Mouse (Mus musculus) lung, postnatal 4 days (tissue): ENCODE data around the gene Elf2.
"Not testable (repeated sequence)": the region's sequence is repeated elsewhere in the genome, so short reads cannot be mapped to it uniquely, and the experiment has no call there.

ENCODE experiments used
- DNase-seq, 2 experiments: peaks; one replicate each; pipeline ENCODE4 v3.0.0; 2021

Elf2 gene

DNA sequence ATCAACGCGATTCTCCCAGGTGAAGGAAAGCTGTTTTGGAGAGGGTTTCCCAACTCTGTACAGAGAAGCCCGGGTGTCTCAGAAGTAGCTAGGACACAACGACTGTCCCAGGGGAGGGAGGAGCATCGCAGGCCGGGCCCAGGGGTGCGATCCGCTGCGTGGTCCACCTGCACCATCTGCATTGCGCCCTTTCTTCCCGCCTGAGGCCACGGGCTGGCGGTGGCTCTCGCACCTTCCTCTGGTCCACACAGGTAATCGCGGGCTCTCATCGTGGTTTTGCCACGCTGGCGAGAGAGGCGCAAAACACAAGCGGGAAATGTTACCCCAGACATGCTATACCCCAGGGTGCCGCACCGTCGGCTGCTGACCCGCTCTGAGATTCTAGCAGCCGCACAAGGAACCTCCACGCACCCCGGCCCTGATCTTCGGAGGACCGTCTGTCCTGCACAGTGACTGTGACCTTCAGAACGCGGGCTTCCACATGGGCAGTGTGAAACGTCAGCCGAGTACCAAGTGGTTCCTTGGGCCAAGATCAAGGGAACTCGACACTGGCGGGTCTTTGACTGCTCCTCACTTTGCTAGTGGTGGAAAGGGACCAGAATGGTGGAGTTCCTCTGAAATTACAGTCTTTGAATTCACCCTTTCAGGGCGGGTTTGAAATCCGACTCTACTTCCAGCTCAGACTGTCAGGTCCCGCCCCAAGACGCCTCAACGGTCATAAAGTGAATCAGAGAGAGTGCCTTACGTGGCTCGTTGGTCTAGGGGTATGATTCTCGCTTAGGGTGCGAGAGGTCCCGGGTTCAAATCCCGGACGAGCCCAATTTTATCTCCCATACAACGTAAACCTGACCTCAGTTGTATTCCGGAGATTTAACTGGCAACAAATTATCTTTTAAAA lies 18.4 kb upstream of the Elf2 start:
- DNase-seq: peak; percentile 62 to 81

DNA sequence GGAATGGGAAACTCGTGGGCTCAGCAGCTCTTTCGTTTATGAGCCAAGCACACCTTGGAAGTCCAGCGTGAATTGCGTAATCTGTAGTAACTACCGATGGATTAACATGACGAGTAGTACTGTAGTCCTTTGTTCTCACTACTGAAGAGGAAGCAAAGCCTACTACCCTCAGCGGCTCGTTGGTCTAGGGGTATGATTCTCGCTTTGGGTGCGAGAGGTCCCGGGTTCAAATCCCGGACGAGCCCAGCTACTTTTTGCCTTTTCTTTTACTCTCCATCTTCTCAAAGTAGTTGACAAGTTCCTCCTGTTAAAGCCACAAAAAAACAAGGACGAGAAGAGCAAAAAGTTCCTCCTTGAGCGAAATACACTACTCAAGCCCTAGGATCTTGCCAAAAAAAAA lies 17.7 kb upstream of the Elf2 start:
- DNase-seq: peak; percentile 36 to 77

DNA sequence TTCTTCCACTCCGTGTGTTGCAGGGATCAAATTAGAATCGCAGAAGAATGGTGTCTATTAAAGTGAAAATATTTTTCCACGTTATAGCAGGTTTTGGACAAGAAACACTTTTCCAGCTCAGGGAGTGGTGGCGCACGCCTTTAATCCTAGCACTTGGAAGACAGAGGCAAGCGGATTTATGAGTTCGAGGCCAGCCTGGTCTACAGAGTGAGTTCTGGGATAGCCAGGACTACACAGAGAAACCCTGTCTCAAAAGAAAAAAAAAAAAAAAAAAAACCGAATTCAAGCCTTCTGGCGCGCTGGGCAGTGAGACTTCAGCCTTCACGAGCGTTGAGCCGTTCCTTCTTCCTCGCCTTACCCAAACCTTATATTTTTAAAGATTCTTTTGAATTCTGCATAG lies 17.2 kb upstream of the Elf2 start:
- no peak for DNase-seq

DNA sequence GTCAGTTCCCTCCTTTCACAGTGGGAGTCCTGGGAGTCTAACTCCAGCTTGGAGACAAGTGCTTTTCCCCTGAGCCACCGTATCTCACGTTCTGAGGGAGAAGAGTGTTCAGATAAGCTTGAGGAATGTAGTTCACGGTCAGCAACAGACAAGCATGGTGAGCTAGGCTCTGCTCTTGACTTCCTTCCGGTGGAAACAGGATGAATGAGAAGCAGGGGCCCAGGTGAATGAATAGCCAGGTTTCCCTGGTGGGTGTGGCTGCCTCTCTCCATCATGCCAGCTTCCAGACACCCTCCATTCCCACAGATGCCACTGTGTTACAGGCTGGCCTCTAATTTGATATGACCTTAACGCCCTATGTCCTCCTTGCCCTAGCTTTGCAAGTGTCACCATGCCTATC lies 16.6 kb upstream of the Elf2 start:
- DNase-seq: no peak

DNA sequence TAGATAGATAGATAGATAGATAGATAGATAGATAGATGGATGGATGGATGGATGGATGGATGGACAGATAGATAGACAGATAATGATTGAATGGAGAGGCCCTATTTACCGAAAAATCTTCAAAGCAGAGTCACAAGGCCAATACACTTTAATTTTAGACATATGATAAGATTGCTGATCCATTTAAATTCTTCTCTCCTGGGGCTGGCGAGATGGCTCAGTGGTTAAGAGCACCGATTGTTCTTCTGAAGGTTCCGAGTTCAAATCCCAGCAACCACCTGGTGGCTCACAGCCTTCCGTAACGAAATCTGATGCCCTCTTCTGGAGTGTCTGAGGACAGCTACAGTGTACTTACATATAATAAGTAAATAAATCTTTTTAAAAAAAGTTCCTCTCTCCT lies 14.5 kb upstream of the Elf2 start:
- DNase-seq: not testable (repeated sequence)

DNA sequence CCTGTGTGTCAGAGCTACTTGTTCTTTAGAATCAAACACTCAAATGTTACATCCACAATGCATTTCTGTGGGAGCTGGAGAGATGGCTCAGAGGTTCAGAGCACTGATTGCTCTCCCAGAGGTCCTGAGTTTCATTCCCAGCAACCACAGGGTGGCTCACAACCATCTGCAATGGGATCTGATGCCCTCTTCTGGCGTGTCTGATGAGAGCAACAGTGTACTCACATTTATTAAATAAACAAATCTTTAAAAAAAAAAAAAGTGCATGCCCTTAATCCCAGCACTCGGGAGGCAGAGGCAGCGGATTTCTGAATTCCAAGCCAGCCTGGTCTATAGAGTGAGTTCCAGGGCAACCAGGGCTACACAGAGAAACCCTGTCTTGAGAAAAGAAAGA lies 13.6 kb upstream of the Elf2 start:
- DNase-seq: no peak

DNA sequence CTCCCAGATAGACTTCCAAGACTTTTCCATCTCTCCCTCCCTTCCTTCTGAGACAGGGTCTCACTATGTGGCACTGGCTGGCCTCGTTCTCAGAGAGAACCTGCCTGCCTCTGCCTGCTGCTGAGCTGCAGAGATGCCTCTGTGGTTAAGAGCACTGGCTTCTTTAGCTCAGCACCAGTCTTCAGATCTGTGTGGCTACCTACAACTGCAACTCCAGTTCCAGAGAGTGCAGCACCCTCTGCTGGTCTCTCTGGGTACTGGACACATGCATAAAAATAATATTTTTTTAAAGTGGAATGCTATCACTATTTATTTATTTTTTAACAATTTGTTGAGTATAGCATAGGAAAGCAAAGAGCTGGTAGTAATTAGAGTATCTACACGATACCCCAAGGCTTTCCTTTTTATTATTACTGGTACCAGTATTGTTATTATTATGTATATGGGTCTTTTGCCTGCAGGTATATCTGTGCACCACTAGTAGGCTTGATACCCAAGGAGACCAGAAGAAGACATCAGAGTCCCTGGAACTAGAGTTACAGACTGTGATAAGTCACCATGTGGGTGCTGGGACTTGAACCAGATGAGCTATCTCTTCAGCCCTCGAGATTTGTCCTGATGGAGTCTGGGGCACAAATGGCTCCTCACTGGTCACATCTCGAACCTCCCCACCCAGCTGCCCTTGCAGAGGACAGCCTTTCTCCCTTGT lies 13.0 kb upstream of the Elf2 start:
- DNase-seq: peak in 1 of 2 experiments; percentile 65

DNA sequence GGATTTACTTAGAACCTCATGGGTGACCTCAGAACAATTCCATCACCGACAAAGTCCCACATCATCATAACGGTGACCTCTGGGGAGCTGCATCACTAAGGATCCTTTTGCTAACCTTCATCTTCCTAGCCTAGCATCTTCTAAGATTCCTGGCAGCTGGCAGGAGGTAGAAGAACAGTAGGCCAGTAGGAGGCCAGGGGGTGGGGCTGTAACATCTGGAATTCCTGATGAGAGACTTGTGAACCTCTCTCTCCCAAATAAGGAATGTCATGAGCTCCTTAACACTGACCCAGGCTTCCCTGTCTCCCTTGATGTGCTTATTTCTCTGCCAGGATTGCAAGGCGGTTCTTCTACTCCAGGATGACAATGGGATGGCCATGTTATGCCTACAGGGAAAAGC lies 10.3 kb upstream of the Elf2 start:
- DNase-seq: no peak

DNA sequence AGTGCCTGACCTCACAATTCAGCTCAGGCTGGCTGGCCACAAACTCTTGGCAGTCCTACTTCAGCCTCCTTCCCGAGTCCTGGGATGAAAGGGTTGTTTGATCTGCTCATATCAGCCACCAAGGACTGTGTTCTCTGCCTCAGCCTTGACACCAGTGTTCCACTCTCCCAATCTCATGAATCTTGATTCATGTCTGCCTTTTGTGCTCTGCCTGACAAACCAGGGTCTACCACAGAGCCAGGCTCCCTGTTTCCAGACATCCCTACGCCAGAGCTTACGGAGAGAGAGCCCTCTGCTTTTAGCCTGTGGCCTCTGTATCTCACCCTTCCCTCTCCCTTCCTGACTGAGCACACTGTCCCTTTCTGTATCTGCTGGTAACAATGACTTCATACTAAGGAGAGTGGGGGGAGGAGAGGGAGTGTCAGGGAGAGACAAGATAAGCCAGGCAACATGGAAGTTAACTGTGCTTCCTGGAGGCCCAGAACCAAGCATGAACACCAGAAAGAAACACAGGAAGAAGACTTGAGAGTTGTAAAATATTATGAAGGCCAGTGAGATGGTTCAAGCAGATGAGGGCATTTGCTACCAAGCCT lies 8.3 kb upstream of the Elf2 start:
- DNase-seq: no peak

DNA sequence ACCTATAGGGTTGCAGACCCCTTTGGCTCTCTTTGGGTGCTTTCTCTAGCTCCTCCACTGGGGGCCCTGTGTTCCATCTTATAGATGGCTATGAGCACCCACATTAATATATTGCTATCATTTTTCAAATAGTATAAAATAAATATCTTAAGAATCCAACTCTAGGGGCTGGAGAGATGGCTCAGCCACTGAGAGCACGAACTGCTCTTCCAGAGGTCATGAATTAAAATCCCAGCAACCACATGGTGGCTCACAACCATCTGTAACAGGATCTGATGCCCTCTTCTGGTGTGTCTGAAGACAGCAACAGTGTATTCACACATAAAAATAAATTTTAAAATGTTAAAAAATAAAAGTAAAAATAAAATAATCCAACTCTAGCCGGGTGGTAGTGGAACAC lies 4.6 kb upstream of the Elf2 start:
- not testable (repeated sequence) for DNase-seq

DNA sequence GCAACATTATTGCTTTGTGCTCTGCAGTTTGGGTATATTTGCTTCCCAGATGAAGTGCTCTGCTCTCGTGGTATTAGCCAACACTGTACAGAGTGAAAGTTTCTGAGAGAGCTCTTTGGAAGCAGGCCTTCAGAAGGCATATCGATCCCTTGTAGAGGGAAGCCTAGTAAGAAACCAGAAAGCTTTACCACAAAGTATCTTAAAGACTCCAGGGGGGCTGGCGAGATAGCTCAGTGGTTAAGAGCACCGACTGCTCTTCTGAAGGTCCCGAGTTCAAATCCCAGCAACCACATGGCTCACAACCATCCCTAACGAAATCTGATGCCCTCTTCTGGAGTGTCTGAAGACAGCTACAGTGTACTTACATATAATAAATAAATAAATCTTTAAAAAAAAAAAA lies 3.7 kb upstream of the Elf2 start:
- DNase-seq: not testable (repeated sequence)

DNA sequence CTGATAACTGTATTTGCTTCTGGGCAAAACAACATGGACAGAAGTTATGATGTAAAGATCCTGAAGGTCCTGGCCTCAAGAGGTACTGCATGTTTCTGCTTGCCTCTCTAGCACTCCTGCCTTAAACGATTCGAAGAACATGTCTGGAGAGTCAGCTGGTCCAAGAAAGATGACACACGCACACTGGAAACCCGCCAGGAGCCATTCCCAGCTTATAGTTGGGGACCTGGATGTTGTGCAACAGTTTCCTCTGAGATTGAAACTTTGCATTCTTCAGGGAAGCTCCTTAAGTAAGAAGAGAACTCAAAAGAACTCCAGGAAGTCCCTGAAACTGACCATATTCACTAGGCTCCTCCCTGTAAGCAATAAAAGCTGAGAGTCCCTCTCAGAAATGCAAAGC lies 2.8 kb upstream of the Elf2 start:
- peak in 1 of 2 experiments; percentile 30 for DNase-seq

DNA sequence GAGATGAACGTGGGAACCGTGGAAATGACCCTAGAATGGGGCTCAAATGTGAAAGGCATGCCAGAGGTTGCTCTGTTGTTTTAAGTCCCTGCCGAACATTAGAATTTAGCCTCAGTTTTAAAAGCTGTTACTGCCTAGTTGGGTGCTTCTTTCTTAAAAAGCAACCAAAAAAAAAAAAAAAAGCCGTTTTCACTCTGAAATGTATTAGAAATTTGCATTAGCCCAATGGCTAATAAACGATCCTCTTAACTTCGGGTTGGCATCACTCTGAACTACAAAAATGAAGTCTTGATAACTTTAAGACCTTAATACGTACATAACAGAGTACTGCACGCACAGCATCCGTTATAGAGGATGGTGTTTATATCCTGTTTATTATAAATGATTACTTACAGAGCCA lies 1.7 kb upstream of the Elf2 start:
- no peak for DNase-seq

DNA sequence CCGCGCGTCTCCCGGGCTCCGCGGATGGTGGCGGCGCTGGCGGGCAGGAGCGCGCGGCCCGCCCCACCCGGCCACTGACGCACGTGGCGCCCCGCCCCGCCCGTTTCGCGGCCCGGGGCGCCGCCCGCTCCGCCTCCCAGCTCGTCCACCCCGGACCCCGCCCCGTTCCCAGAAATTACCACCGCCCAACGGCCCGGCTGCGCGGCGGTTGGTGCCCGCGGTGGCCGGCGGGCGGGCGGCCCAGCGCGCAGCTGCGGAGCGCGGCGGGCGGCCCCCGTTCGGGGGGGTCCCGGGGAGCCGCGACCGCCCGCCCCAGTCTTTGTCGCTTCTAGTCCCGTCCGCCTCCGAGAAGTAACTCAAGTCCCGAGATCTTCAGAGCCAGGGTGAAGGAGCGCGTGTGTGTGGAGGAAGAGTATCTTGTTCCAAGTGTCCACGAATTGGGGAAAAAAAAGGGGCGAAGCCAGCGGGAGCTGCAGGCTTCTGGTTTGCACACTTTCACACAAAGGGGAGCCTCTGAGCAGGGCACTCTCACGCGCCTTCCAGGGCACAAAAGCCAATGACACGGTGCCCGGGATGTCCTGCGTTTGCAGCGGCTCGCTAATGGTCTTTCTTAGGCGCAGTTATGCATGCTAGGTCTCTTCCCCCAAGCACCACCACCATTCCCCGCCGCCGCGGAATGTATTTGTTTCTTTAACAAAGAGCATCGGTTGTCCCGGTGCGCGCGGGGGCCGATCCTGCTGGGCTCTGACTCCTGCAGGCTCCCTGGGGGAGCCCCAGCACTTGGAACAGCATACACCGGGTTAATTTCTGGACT lies 1.0 kb upstream of the Elf2 start:
- peak; percentile 91 to 95 for DNase-seq

DNA sequence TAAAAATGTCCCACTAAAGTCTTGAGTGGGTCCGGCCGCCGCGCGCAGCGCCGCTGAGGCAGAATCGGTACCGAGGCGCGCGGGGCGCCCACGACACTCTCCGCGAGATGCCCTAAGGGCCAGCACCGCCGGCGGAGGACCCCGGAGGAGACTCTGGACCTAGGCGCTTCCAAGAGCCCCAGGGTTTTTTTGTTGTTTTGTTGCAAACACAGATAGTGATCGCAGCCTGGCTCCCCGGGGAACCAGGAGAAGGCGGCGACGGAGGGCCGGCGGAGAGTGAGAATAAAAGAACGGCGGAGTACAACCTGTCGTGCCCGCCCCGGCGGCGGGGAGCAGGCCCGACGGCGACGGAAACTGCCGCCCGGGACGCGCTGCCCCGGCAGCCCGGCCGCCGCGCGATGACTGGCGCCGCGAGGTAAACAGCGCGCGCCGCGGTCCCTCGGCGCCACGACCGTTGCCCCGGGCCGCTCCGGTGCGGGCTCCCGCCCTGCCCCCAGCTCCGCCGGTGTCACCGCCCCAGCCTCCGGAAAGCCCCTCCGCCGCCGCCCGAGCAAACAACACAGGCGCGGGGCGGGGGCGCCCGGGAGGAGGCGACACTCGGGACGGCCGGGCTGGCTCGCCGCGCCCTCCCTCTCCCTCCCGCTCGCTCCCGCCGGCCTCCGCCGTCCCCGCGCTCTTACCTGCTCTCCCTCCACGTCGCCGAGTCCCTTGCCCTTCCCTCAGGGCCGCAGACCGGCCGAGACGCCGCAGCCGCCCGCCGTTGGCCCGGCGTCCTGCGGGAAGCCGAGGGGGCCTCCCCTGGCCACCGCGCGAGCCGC lies 520 bp downstream of the Elf2 start:
- peak; percentile 44 to 77 for DNase-seq

DNA sequence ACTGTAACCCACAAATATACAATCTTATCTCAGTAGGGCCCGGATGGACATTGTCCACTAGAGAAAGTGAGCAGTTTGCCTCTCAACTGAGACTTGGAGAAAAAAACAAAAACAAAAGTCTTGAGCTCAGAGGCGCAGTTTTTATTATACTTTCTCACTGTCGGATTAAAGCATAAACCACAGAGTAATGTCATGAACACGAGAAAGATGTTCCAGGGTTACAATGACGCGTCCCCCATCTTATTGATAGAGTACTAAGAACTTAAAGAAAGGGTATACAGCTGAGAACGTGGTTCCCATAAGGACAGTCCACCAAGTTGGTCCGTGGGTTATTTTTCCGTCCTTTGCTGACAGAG lies 1.1 kb downstream of the Elf2 start:
- DNase-seq: no peak

DNA sequence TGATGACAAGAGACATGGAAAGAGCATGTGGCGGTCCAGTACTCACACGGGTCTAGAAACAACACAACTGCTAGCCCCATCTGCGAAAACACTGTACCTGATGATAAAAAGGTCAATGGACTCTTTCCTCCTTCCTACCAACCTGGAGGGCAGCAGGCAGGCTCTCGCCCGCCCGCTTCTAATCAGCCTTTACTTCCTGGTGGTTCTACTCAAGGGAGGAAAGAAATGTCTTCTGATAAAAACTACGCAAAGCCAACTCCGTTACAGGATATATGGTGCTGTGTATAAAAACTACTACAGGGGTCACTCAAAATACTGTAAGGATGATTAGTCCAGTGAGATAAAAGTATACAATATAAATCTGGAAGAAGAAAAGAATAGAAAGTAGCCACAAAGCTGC lies 5.1 kb downstream of the Elf2 start:
- no peak for DNase-seq

DNA sequence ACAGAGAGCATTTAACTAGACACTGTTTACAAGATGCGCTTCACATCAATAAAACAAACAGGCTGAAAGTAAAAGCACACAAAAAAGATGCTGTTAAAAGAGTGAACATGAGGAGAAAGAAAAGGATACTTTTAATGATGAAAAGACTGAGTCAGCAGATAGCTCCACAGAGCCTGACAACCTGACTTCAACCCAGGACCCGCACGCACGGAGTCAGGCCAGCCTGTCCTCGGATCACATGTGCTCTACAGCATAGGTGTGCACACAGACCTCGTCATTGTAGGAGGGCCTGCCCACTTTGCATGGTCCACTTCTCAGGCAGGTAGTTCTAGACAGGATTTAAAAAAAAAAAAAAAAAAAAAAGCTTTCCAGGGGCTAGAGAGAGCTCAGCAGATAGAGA lies 6.5 kb downstream of the Elf2 start:
- DNase-seq: no peak

DNA sequence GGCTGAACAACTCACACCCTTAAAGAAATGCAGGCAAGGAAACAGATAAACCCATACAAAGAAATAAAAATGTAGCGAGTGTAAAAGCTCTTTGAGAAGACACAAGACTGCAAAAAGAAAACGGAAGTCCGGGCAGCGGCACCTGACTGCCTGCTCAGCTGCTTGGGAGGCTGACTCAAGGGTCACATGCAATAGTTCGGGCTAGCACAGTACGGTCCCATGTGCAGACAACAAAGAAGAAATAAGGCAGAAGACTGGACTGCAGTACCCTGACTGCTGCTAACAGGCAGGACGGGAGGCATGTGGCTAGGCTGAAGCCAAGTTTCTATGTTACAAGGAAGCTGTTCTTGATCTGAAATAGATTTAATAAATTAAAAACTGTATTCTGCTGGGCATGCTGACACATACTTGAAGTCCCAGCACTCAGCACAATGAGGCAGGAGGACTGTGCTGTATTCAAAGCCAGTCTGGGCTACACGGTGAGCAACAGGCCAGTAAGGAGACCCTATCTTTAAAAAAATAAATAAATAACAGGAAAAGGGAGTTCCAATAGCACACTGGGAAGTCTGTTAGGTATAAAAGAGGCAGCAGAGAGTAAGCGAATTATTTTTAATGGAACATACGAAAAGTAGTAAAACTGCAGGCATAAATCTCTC lies 7.1 kb downstream of the Elf2 start:
- peak; percentile 35 to 38 for DNase-seq

DNA sequence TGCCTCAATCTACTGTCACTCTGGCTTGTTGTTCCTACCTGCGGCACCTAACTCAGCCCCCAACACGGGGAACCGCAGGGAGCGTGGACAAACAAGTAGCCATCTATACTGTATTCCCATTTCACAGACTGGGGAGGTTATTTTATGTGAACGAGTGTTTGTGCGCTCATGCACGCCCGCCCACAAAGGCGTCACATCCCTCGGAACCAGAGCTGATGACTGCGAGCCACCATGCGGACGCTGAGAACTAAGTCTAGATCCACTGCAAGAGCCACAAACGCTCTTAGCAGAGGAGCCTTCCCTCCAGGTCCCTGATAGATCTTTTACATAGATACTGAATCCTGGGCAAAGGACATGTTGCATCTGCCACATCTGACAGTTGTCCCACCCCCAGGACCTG lies 10.4 kb downstream of the Elf2 start:
- no peak for DNase-seq

DNA sequence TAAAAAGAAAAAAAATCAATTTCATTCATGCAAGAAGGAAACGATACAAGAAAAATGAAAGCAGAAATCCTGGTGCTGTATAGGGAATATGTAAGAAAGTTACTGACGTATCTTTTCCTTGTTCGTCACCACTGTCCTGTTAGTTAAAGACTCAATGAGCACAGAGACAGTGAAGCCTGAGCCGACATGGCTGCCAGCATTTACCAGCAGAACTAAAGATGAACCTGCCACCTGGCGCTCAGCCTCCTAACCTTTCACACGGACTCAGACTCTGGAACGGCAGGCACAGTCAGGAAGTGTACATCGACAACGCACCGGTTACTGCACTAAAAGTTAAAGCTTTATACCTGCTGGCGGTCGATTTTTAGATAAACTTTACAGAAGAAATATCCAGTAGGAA lies 11.9 kb downstream of the Elf2 start:
- no peak for DNase-seq

DNA sequence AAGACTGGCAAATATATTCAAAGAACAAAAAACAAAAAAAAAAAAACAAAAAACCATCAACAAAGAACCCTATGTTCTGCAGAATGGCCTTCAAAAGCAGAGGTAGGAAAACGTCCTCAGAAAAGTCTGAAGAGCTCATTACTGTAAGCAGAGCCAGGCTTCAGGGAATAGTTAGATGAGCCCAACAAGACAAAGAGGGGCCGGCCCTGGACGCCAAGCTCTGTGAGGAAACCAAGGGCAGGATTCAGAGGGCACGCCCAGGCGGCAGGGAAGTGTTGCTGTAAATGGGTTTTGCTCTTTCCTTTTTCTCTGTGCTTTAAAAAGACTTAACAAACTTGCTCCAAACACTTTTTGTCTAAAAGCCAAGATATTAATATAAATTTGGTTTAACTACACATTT lies 12.6 kb downstream of the Elf2 start:
- peak; percentile 49 to 58 for DNase-seq
